Mouse (Mus musculus): Measurements from ENCODE around the gene Gm21964. TPM values are rescaled to one million over a fixed set of nuclear protein-coding genes. Genes with fewer than 3 reads are reported as not detected.

Gm21964 gene
- total RNA-seq, 2 experiments from 2014 or later, result not detected

DNA sequence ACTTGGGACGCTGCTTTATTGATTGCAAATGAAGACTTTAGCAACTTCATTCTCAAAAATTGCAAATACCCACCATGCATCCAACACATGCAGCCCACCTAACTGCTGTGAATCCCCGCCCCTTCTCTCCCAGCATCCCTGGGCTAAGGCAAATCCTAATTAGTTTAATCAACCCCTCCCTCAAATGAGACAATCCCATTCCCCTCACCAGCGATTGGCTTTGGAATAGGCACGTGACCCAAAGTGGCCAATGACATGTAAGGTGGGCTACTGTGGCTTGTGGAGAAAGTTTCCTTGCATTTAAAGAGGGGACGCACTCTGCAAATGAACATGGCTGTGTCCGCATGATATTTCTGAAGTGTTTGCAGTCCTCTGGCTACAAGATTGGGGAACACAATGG is 51.9 kb downstream of the Gm21964 start:
- no peak for DNase-seq (ENCODE audit: low spot score in 2 of 2)

Other genes starting within 250 kb of the Gm21964 start
- 10 to 100 TPM; 34.3 to 37.3 TPM for gene Phlpp2, start 232.7 kb upstream of the Gm21964 start, total RNA-seq (2021)
- gene Marveld3, start 139.0 kb upstream of the Gm21964 start, total RNA-seq (2021), result under 1 TPM; 0.37 to 0.45 TPM
- not detected for gene Tat, start 110.8 kb upstream of the Gm21964 start, total RNA-seq (2021)
- gene Chst4, start 61.5 kb upstream of the Gm21964 start, total RNA-seq (2021), result under 1 TPM; 0.16 to 0.49 TPM
- 10 to 100 TPM; 34.8 to 35.9 TPM for gene Zfp612, start 21.5 kb upstream of the Gm21964 start, total RNA-seq (2021)
- not detected for gene Gm17720, start 1.5 kb downstream of the Gm21964 start, total RNA-seq (2021)
- gene Calb2, start 67.0 kb downstream of the Gm21964 start, total RNA-seq (2021), result 10 to 100 TPM; 19.4 to 22.1 TPM
- gene Cmtr2, start 114.5 kb downstream of the Gm21964 start, total RNA-seq (2021), result 1 to 10 TPM; 5.9 to 6.0 TPM
- under 1 TPM; 0.30 to 0.58 TPM for gene Hydin, start 165.8 kb downstream of the Gm21964 start, total RNA-seq (2021)

All from left cerebral cortex, adult 18-20 months (tissue).